Mouse (Mus musculus): Measurements from ENCODE around the gene Mical3.

- TF ChIP-seq CTCF (IDR thresholded peaks at IDR 0.05) (no peak), EP300 (IDR thresholded peaks at IDR 0.05; ENCODE audit: insufficient read depth, low read depth, low read length) (peak; percentile 85)
Measured at GRCm38 (mm10) chr6:120987571-120988084, 143.2 kb downstream of the Mical3 start.
